Mouse (Mus musculus) monocyte, adult 5-6 weeks (primary cell): ENCODE measurements around the gene Frmd4a. TPM values are rescaled to one million over a fixed set of nuclear protein-coding genes. Genes with fewer than 3 reads are reported as not detected.

Experiments used
- ATAC-seq: fragments of 153-309, 156-312 bp; replicated peaks from 2 replicates; pipeline ENCODE4 v1.8.0; 2017; ENCODE audit warnings: mild to moderate bottlenecking; ENCODE audit not compliant: low TSS enrichment, insufficient number of reproducible peaks, severe bottlenecking, poor library complexity, low FRiP score
- total RNA-seq: library from RNA; stranded (forward); fragments of 200-1000, 200-491, 200-594 nt; gene quantifications from 3 replicates; pipeline ENCODE4 v1.2.3, GENCODE M21; 2017

Frmd4a gene
- total RNA-seq, 1 experiment from 2014 or later, result 4.6 TPM

GRCm38 (mm10) chr2:4401597-4402581, 384.4 kb downstream of the Frmd4a start:
- ATAC-seq, result no peak

- ATAC-seq, result no peak
These were observed 389.5 kb downstream of the Frmd4a start for GRCm38 (mm10) chr2:4406977-4407376.

GRCm38 (mm10) chr2:4409810-4410433, 392.4 kb downstream of the Frmd4a start:
- ATAC-seq, result no peak

DNA sequence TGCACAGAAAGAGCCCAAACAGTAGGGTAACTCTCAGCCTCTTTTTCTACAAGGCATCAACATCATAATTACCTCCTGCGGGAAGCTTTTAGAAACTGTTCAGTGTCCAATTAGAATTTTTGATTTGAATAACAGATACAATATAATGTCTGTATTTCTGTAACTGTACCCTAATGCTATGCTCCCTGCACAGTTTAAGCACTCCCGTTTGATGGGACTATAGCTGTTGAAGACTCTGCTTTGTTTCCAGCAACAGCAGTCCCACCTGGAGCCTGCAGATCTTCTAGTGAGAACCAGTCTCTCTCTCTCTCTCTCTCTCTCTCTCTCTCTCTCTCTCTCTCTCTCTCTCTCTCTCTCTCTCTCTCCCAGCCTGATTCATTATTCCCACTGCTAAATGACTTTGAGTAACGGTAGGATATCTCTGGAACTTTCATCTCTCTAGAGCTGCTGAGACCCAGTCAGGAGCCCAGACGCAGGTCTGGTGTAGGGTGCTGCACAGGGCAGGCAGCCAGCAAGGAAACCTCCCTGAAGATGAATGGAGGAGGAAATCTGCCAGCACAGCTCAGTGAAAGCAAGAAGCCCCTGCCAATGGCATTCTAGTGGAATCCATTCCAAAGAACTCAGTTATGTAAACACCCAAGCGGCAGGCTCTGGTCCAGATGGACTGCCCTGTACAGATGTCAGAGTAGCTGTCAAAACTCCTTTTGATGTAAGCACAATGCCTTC, 395.5 kb downstream of the Frmd4a start:
- no peak for ATAC-seq

- ATAC-seq, result no peak
These were observed 396.2 kb downstream of the Frmd4a start for GRCm38 (mm10) chr2:4413596-4414335.

- no peak for ATAC-seq
These were observed 403.3 kb downstream of the Frmd4a start for GRCm38 (mm10) chr2:4420679-4421312.

DNA sequence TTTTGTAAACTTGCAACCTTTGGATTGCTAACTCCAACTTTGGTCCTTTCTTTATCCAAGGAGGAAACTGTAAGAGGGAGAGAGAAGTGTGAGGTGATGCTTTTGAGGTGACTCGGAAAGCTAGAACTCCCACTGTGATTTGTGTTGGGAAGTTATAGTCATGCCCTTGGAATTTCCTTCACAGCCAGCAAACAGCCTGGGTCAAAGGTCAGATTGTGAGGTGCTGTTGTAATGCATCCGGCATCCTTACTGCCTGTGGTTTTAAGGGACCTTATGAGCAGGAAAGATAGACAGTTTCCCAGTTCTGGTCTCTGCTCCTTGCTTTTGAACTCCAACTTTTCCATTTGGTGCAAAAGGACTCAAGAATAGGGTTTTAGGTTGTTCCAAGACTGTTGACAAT, 404.2 kb downstream of the Frmd4a start:
- ATAC-seq, result no peak

- no peak for ATAC-seq
These were observed 406.4 kb downstream of the Frmd4a start for GRCm38 (mm10) chr2:4423896-4424295.

- no peak for ATAC-seq
These were observed 410.9 kb downstream of the Frmd4a start for GRCm38 (mm10) chr2:4428407-4428855.

GRCm38 (mm10) chr2:4433119-4433518, 415.6 kb downstream of the Frmd4a start:
- ATAC-seq, result no peak

- ATAC-seq, result no peak
These were observed 417.5 kb downstream of the Frmd4a start for GRCm38 (mm10) chr2:4435051-4435450.

DNA sequence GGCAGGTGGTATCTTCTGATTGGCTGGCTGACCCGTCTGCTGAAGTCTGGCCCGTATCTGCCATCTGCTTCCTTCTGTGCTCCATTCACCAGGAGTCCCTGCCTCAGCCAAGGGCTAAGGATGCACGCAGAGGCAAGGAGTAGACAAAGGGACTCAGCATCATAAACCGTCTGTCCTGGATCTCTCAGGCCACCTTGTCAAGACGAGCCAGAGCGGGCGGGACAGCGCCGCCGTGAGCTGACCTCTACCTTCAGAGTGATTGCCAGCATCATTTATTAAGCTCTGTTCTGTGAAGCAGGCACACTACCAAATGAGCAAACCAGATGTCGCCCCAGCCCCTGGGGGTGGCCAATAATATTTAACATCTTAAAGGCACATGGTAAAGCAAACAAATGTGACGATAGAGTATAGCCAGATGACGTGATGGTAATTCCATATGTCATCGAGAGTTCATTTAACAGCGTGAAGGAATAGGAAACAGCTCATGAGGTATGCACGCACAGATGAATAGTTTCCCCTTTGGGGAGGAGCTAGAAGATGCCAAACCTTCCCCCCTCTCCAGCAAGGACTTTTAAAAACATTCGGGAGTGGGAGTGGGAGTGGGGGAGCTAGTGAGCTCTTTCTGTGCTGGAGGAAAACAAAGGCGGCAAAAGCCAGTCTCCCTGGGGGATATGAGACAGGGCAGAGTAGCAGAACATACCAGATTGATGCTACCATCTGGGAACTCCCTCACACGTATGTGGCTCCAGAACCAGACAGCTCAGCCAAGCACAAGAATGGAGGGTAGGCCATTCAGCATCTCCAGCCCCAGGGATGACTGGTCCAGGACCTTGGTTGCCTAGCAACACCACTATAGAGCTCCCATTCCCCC, 419.1 kb downstream of the Frmd4a start:
- ATAC-seq, result no peak

DNA sequence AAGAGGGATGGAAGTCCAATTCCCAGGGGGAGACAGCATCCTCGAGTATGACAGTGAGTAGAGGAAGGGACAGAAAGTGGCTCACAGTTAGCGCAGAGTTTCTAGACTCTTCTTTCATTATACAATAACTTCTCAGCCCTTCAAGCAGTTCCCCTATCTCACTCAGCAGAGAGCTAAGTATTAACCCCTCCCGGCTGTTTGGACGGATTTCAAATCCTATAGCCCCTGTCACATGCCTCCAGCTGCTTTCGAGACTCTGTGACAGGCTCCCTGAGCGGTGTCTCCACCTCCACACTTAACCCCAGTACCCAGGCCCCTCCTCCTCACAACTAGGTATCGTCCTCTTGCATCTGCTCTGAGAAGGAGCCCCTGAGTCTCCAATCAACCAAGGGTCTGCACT, 421.2 kb downstream of the Frmd4a start:
- ATAC-seq, result no peak

- ATAC-seq, result no peak
These were observed 422.4 kb downstream of the Frmd4a start for GRCm38 (mm10) chr2:4439909-4440308.

GRCm38 (mm10) chr2:4441840-4442239, 424.3 kb downstream of the Frmd4a start:
- ATAC-seq, result no peak

DNA sequence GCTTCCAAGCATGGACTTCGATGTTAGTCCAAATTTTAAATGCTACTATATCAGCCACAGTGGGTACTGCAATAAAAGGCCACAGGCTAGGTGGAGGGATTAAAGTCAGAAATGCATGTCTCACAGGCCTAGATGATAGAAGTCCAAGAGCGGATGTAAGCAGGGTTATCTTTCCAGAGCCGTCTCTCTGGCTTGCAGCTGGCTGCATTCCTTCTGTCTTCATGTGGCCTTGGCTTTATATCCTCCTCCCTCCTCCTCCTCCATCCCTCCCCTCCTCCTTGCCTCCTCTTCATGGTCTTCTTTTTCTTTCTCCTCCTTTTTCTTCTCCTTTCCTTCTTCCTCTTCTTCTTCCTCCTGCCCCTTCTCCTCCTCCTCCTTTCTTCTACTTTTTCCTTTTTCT, 427.2 kb downstream of the Frmd4a start:
- ATAC-seq, result no peak

- no peak for ATAC-seq
These were observed 428.3 kb downstream of the Frmd4a start for GRCm38 (mm10) chr2:4445629-4446400.
